Comparison of ENCODE assay signal across 9 mouse cellular contexts in the genomic region with DNA sequence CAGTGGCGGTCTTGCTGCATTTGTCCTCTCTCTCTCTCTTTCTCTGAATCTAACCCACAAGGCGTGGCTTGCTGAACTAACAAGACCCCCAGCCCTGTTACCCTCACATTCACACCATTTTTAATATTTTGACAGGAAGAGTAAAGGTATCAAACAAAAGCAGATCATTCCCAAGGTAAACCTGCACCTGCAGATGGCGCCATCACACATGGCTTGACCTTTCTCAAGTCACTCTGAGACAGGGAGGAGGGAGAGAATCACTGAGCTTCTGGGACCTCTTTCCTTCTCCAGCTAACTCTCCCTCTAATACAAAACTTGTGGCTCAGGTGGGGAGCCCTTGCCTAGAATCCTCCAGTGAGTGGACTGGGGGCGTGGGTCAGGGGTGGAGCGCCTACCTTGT. TPM values are rescaled to one million over a fixed set of nuclear protein-coding genes. Genes with fewer than 3 reads are reported as not detected.
A peak's percentile ranks its signal among the peaks of the same experiment; 100 is the strongest.
DNase-seq lines count a peak whose midpoint lies in the region; ATAC-seq and TF ChIP-seq lines count a peak whose summit lies in the region.
"Had no signal": no experiment of that assay in that cellular context is flagged by ENCODE, and none has a peak within 500 bp of the region (broad histone marks: within the 10 kb centered on the region; RNA-seq: fewer than 3 reads in every experiment).

No protein-coding gene starts in this region.

- no peaks in the 10 kb centered on the region for H3K27me3 ChIP-seq in cerebellum, adult 2 months (ENCODE audit: control insufficient read depth, insufficient read depth, low read length)
- H3K27me3 ChIP-seq in midbrain, embryonic 12.5 days: no peaks in the 10 kb centered on the region
- H3K27me3 ChIP-seq in midbrain, embryonic 13.5 days: no peaks in the 10 kb centered on the region
- H3K27me3 ChIP-seq: hindbrain, embryonic 15.5 days had no signal

- no peak overlapping the region for H3K27ac ChIP-seq in cerebellum, adult 2 months (ENCODE audit: insufficient read depth, low read length)
- no peak overlapping the region for H3K27ac ChIP-seq in midbrain, embryonic 12.5 days (replicated peaks)
- H3K27ac ChIP-seq in midbrain, embryonic 13.5 days: no peak overlapping the region
- H3K27ac ChIP-seq: hindbrain, embryonic 15.5 days had no signal

- H3K9ac ChIP-seq in midbrain, embryonic 12.5 days (replicated peaks): no peak overlapping the region
- no peak overlapping the region; the same call in 1 of the 2 replicates for H3K9ac ChIP-seq in midbrain, embryonic 13.5 days (replicated peaks)
- H3K9ac ChIP-seq: hindbrain, embryonic 15.5 days had no signal

- no peak overlapping the region for H3K4me2 ChIP-seq in midbrain, embryonic 12.5 days (replicated peaks)
- H3K4me2 ChIP-seq in midbrain, embryonic 13.5 days (replicated peaks): no peak overlapping the region
- H3K4me2 ChIP-seq: hindbrain, embryonic 15.5 days had no signal

- TF ChIP-seq CTCF in cerebellum, adult 2 months (IDR thresholded peaks at IDR 0.05; ENCODE audit: borderline replicate concordance, insufficient read depth, low read depth, low read length): peak; percentile 52; the same call in 1 of the 2 replicates
- peak; percentile 44 for TF ChIP-seq CTCF in lung, adult 2 months (IDR thresholded peaks at IDR 0.05; ENCODE audit: insufficient read depth, low read length)

- TF ChIP-seq POLR2A in cerebellum, adult 2 months (IDR thresholded peaks at IDR 0.05; ENCODE audit: borderline replicate concordance, insufficient read depth, low read length): no peak
- TF ChIP-seq POLR2A in lung, adult 2 months (IDR thresholded peaks at IDR 0.05; ENCODE audit: borderline replicate concordance, extremely low read depth, low read depth, low read length): no peak

- 84% methylated on average over 5 of the region's 5 CpGs for WGBS in cerebellum, adult 2 months
- 80% methylated on average over 5 of the region's 5 CpGs for WGBS in midbrain, embryonic 12.5 days
- 72% methylated on average over 5 of the region's 5 CpGs for WGBS in midbrain, embryonic 13.5 days
- 86% methylated on average over 5 of the region's 5 CpGs for WGBS in lung, adult 2 months

- no peak for ATAC-seq in cerebellum, adult (ENCODE audit: insufficient number of reproducible peaks, low FRiP score, low TSS enrichment)
- ATAC-seq in midbrain, embryonic 12.5 days (ENCODE audit: low FRiP score, low read depth): peak; percentile 27; the same call in 1 of the 2 replicates
- no peak for ATAC-seq in midbrain, embryonic 13.5 days
- peak; percentile 58; the same call in 1 of the 2 replicates for ATAC-seq in common myeloid progenitor, adult 5-6 weeks (replicated peaks; ENCODE audit: low read depth, poor library complexity, severe bottlenecking)

- peaks cover 64% of the 10 kb centered on the region for H3K36me3 ChIP-seq in midbrain, embryonic 12.5 days
- H3K36me3 ChIP-seq in midbrain, embryonic 13.5 days: peaks cover 71% of the 10 kb centered on the region

- H3K4me1 ChIP-seq in cerebellum, adult 2 months (ENCODE audit: control insufficient read depth, insufficient read depth, low read length): no peaks in the 10 kb centered on the region
- no peaks in the 10 kb centered on the region for H3K4me1 ChIP-seq in midbrain, embryonic 12.5 days
- no peaks in the 10 kb centered on the region for H3K4me1 ChIP-seq in midbrain, embryonic 13.5 days (replicated peaks)
- no peaks in the 10 kb centered on the region for H3K4me1 ChIP-seq in lung, adult 2 months (ENCODE audit: control insufficient read depth, insufficient read depth, low read length)
- H3K4me1 ChIP-seq: hindbrain, embryonic 15.5 days had no signal

- no peaks in the 10 kb centered on the region for H3K9me3 ChIP-seq in midbrain, embryonic 12.5 days
- no peaks in the 10 kb centered on the region for H3K9me3 ChIP-seq in midbrain, embryonic 13.5 days
- H3K9me3 ChIP-seq: hindbrain, embryonic 15.5 days had no signal

- H3K4me3 ChIP-seq in cerebellum, adult 2 months (replicated peaks; ENCODE audit: insufficient read depth, low read depth, low read length): no peak overlapping the region
- H3K4me3 ChIP-seq in midbrain, embryonic 12.5 days: no peak overlapping the region
- no peak overlapping the region for H3K4me3 ChIP-seq in midbrain, embryonic 13.5 days (replicated peaks)
- no peak overlapping the region for H3K4me3 ChIP-seq in lung, adult 2 months (replicated peaks; ENCODE audit: extremely low read depth, low read depth, low read length)
- H3K4me3 ChIP-seq: hindbrain, embryonic 15.5 days had no signal

- DNase-seq in cerebellum, adult 2 months: peak in 1 of 2 experiments; percentile 28
- peak; percentile 27 for DNase-seq in lung, adult 2 months
- peak; percentile 45 to 48 for DNase-seq in thymus, postnatal 36 days
- DNase-seq in gastrocnemius, adult 8-10 months (ENCODE audit: low spot score in 2 of 2): no peak

RNA-seq across cellular contexts. Expression of gene Use1, which starts 26.0 kb away (rescaled TPM):
- 199 and 204 TPM in 2 replicates for polyA plus RNA-seq in cerebellum, adult 2 months (2012; rRNA removed)
- 75.8 and 82.5 TPM in 2 replicates for polyA plus RNA-seq in midbrain, embryonic 12.5 days (2016; fragmentation: Nextera tagmentation; extraction: Ambion mirVana)
- 108 and 109 TPM in 2 replicates for polyA plus RNA-seq in midbrain, embryonic 13.5 days (2015; fragmentation: Nextera tagmentation; extraction: Ambion mirVana)
- total RNA-seq in common myeloid progenitor, adult 5-6 weeks (2017): 137 and 155 TPM in 2 replicates
- polyA plus RNA-seq in lung, adult 2 months (2012; rRNA removed): 111 and 121 TPM in 2 replicates
- 100 to 1,000 TPM in 2 of 4 experiments, 10 to 100 TPM in 2; 90.5 to 106 (median 100) TPM for total RNA-seq in gastrocnemius, adult 8-10 months (2022)

RNA-seq across cellular contexts. Expression of gene Ocel1, which starts 30.5 kb away (rescaled TPM):
- polyA plus RNA-seq in cerebellum, adult 2 months (2012; rRNA removed): 7.3 and 8.0 TPM in 2 replicates
- 4.5 and 6.3 TPM in 2 replicates for polyA plus RNA-seq in midbrain, embryonic 12.5 days (2016; fragmentation: Nextera tagmentation; extraction: Ambion mirVana)
- polyA plus RNA-seq in midbrain, embryonic 13.5 days (2015; fragmentation: Nextera tagmentation; extraction: Ambion mirVana): 4.9 and 5.3 TPM in 2 replicates
- total RNA-seq in common myeloid progenitor, adult 5-6 weeks (2017): 10.7 and 18.6 TPM in 2 replicates
- polyA plus RNA-seq in lung, adult 2 months (2012; rRNA removed): 16.9 and 21.1 TPM in 2 replicates
- total RNA-seq in gastrocnemius, adult 8-10 months (2022): 1 to 10 TPM; 5.0 to 6.0 (median 5.8) TPM

RNA-seq across cellular contexts. Expression of gene Nr2f6, which starts 41.1 kb away (rescaled TPM):
- 53.0 and 59.8 TPM in 2 replicates for polyA plus RNA-seq in cerebellum, adult 2 months (2012; rRNA removed)
- polyA plus RNA-seq in midbrain, embryonic 12.5 days (2016; fragmentation: Nextera tagmentation; extraction: Ambion mirVana): 54.4 and 58.5 TPM in 2 replicates
- polyA plus RNA-seq in midbrain, embryonic 13.5 days (2015; fragmentation: Nextera tagmentation; extraction: Ambion mirVana): 17.0 and 21.7 TPM in 2 replicates
- 3.0 and 4.3 TPM in 2 replicates for total RNA-seq in common myeloid progenitor, adult 5-6 weeks (2017)
- 133 and 205 TPM in 2 replicates for polyA plus RNA-seq in lung, adult 2 months (2012; rRNA removed)
- total RNA-seq in gastrocnemius, adult 8-10 months (2022): 10 to 100 TPM; 19.9 to 23.3 (median 20.9) TPM

RNA-seq across cellular contexts. Expression of gene Ushbp1, which starts 55.0 kb away (rescaled TPM):
- 9.5 and 9.7 TPM in 2 replicates for polyA plus RNA-seq in cerebellum, adult 2 months (2012; rRNA removed)
- polyA plus RNA-seq in midbrain, embryonic 12.5 days (2016; fragmentation: Nextera tagmentation; extraction: Ambion mirVana): 5.6 and 5.9 TPM in 2 replicates
- 4.8 and 5.4 TPM in 2 replicates for polyA plus RNA-seq in midbrain, embryonic 13.5 days (2015; fragmentation: Nextera tagmentation; extraction: Ambion mirVana)
- total RNA-seq in common myeloid progenitor, adult 5-6 weeks (2017): not detected in 2 replicates
- 155 and 170 TPM in 2 replicates for polyA plus RNA-seq in lung, adult 2 months (2012; rRNA removed)
- 1 to 10 TPM; 3.5 to 6.3 (median 4.5) TPM for total RNA-seq in gastrocnemius, adult 8-10 months (2022)

RNA-seq across cellular contexts. Expression of gene Babam1, which starts 56.0 kb away (rescaled TPM):
- polyA plus RNA-seq in cerebellum, adult 2 months (2012; rRNA removed): 163 and 179 TPM in 2 replicates
- polyA plus RNA-seq in midbrain, embryonic 12.5 days (2016; fragmentation: Nextera tagmentation; extraction: Ambion mirVana): 91.7 and 102 TPM in 2 replicates
- polyA plus RNA-seq in midbrain, embryonic 13.5 days (2015; fragmentation: Nextera tagmentation; extraction: Ambion mirVana): 83.7 and 96.9 TPM in 2 replicates
- total RNA-seq in common myeloid progenitor, adult 5-6 weeks (2017): 84.6 and 89.2 TPM in 2 replicates
- 120 and 145 TPM in 2 replicates for polyA plus RNA-seq in lung, adult 2 months (2012; rRNA removed)
- total RNA-seq in gastrocnemius, adult 8-10 months (2022): 10 to 100 TPM; 68.5 to 73.4 (median 70.8) TPM

Comparison
In these comparisons a context has a peak if more than half of its experiments do, and no peak if none do; other contexts are left out.
1. ATAC-seq: peak in midbrain, embryonic 12.5 days (single experiment) and common myeloid progenitor, adult 5-6 weeks (single experiment); none in cerebellum, adult (single experiment) and midbrain, embryonic 13.5 days (single experiment).
2. DNase-seq: peak in lung, adult 2 months (single experiment) and thymus, postnatal 36 days (2 of 2); none in gastrocnemius, adult 8-10 months (0 of 2).